Mouse (Mus musculus): ENCODE data around the gene Wfdc6a.

The Wfdc6a gene

DNA sequence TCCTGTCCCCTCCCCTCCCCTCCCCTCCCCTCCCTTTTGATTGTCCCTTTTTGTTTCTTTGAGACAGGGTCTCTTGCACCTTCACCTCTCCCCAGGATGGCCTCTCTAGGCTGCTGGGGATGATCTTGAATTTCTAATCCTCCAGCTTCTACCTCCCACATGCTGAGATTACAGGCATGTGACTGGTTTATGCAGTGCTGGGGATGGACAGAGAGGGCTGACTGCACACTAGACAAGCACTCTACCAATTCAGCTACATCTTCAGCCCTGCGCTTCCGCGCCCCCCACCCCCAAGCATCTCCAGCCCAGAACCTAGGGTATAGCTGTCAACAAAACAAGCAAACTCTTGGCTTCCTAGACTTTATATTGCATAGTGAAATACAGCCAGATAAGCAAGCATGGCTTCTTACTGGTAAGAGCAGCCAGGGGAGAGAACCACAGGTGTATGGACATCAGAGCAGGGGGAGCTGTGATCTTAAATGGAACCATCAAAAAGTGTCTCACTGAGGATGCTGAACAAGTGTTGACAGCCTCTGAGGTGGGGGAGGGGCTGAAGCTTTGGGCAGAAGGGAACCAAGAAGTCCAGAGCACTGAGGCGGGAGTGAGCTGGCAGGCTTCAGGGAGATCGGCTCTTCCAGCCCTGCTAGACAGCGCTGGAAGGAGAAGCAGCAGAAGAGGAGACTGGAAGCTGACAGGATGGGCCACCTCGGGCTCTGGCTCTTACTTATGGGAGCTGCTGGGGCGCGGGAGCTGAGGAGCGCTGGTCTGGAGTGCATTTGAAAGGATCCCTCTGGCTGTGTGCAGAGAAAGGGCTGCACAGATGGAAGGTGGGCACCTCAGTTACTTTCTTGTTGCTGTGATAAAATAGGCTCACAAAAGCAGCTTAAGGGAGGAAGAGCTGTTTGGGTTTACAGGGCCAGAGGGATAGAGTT lies 35.0 kb downstream of the Wfdc6a start:
- no peak for DNase-seq

DNA sequence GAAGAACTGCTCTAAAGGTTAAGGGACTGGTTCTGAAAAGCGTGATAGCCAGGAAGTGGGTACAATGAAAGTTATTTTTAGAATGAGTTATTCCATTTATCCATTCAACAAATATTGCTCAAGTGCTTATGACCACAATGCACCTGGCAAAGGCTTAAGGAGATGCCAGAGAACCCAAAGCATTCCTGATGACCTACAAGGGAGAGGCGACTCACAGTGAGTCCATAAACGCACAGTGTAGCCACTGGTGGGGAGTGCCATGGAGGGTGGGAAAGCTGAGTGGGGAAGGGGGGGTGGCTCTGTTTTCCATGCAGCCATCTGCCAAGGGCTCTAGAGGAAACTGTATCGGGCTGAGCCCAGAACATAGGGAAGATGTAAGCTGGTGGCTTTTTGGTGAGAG lies 35.9 kb downstream of the Wfdc6a start:
- no peak for DNase-seq

DNA sequence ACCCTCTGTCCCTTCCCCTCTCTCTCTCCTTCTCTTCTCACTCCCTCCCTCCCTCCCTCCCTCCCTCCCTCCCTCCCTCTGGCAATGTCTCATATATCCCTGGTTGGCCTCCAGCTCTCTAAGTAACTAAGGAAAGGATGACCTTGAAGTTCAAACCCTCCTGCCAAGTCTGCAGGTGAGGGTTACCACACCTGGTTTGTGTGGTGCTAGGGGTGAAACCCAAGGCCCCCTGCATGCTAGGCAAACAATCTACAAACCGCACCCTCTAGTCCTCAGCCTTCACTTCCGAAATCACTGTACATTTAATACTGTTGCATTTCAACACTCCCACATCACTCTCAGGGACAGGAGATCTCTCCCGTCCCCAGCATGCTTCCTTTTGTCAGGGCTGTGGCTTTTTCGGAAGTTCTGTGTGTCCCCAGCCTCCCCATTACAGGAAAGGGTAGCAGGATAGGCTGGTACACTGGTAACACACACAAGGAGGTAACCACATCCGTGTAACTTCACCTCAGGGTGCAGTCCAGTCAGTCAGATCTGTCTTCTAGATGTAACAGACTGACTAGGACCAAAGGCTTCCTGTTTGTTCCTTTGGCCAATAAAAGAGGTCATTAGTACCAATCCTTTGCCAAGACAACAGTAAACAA lies 40.7 kb downstream of the Wfdc6a start:
- DNase-seq = no peak

DNA sequence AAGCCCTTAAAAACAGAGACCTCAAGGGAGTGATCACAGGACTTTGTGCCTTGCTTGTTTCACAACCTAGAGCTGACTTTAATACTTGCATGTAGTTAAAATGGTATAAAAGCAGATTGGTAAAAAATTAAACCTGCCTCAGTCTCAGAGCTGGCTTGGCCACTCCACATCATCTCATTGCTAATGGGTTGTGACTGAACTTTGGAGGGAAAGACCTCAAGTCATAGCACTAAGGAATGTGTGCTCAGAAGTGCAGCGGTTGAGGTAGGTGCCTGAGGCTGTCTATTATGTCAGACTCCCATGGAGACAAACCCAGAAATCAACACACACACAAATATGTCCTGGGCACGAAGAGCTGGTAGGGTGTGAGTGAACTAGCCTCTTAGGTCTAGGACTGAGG lies 41.5 kb downstream of the Wfdc6a start:
- no peak for DNase-seq

DNA sequence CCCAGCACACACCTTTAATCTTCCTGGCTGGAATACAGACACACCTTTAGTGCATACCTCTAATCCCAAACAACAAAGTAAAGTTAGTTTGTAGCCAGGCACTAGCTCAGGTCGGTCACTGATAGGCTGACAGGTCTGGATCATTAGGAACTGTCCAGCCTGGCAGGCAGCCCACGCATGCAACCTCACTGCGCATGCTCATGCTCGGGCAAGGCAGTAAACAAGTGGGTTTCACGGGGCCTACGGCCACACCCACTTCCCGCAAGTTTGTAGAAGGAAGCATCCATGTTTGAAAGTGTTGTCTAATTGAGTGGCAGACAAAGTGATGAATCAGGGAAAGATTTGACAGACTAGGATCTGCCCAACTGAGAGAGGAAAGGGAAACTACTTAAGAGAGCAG lies 42.6 kb downstream of the Wfdc6a start:
- no peak for DNase-seq

DNA sequence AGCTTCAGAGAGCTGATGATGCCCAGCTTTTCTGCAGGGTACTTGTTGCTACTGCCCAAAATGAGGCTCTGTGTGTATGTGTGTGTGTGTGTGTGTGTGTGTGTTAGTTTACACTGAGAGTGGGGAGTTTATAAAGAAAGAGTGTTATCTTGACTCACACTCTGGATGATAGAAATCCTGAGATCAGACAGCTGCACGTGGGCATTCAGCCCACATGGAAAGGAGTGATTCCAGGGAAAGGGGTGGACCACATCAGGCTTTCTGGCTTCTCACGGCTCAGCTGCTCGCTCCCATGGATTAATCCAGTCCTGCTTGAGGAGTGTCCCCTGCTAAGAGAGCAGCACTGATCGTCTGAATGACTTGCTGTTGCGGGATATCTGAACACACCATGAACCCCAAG lies 43.1 kb downstream of the Wfdc6a start:
- DNase-seq = no peak

DNA sequence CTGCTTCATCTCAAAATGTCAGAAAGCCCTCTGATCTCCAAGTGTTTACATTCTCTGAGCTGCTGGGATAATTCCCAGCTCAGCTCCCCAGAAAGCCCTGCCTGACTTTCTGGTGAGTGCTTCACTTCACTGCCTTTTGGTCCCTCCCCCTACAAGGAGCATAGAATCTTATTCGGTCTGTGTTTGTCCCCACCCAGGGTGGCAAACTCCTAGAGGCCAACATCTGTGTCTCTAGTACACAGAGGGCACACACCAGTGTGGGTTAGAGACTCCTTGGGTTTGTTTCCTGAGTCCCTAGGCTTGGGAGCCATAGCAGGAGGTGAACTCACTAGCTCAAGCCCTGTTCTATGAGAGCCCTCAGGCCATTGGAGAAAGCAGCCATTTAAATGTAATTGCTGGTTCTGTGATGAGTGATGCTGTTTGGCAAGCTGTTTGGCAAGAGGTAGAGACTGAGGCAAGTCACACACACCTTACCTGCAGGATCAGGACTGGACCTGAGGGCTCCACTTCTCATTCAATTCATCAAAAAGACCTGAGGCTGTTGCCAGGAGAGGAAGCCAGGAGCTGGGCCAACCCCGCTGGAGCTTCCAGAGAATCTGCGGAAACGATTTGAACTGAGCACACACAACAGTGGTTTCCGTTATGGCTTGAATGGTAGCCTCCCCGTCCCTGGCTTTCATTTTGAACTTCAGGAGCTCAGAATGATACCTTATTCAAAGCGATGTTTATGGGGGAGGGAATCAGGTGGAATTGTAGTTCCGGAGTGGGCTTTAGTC lies 44.4 kb downstream of the Wfdc6a start:
- no peak for DNase-seq

DNA sequence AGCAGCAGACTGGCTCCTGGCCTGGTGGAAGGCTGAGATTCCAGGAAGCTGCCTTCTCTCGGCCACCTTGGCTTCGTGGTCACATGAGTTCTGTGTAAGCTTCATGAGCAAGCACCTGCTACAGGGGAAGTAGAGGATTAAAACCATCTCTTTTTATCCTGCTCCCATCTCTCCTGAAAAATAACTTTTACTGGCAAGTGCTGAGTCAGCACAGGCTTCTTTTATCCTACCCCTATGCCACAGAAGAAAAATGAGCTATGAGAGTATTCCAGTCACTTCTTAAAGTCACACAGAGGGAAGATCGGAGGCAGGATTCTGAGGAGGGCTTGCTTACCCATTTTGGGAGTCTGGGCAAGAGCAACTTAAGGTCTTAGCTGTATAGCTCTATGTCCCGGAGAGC lies 48.2 kb downstream of the Wfdc6a start:
- DNase-seq = no peak

DNA sequence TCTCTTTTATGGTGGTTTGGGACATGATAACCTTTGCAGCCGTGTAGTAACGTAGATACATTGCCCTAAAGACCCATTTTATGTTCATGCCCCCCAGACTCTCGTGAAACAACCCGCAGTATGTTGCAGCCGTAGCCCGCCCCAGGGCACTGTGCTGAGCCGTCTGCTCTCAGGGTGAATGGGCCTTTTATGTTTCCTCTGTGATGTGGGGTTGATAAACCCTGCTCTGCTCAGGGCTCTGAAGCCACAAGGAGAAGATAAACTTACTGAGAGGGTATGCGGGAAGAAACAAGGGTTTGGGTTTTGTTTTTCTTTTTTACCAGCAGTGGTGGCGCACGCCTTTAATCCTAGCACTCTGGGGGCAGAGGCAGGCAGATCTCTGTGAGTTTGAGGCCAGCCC lies 50.9 kb downstream of the Wfdc6a start:
- no peak for DNase-seq

DNA sequence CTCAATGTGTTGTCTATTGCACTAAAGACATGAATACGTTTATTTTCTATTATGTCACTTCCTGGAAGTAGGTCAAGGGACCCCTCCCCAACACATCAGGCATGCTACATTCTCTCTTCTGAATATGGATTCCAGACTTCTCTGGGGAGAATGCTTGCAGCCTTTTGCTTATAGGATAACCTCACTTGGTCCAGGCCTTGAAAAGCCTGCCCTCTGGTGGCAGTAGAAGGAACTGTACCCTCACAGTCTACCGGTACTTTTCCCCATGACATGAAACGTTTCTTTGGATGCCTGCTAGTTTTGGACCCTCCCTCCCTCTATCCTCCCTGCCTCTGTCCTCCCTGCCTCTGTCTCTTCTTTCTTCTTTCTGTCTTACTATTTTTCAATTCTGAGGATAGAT lies 54.1 kb downstream of the Wfdc6a start:
- peak; percentile 50 for DNase-seq

All from cerebellum, adult 9-11 months (tissue).